Mouse (Mus musculus) limb, embryonic 11.5 days (tissue): ENCODE data around the gene Ago4. TPM values are rescaled to one million over a fixed set of nuclear protein-coding genes. Genes with fewer than 3 reads are reported as not detected.
"Not testable (repeated sequence)": the region's sequence is repeated elsewhere in the genome, so short reads cannot be mapped to it uniquely, and the experiment has no call there.

Experiments used
- ATAC-seq: fragments of 200-750 bp; cut with Nextera tagmentation; 2 replicates; pipeline ENCODE4 v1.8.0; 2017; ENCODE audit warnings: low read depth; ENCODE audit not compliant: insufficient number of reproducible peaks, low FRiP score, low TSS enrichment
- DNase-seq: peaks from one replicate; pipeline ENCODE4 v3.0.0-alpha.2; 2015; ENCODE audit warnings: low spot score
- H3K27ac ChIP-seq: fragments of 300-500 bp; sonication (generic); replicated peaks from 2 replicates; pipeline ENCODE4 v1.5.1; 2014; ENCODE audit warnings: low read depth, mild to moderate bottlenecking, low read length
- H3K27me3 ChIP-seq: fragments of 300-500 bp; sonication (generic); 2 replicates; pipeline ENCODE4 v1.6.1; 2014; ENCODE audit warnings: mild to moderate bottlenecking, low read length, mixed read lengths; ENCODE audit not compliant: control insufficient read depth, insufficient read depth
- H3K36me3 ChIP-seq: fragments of 300-500 bp; sonication (generic); 2 replicates; pipeline ENCODE4 v1.6.1; 2014; ENCODE audit warnings: mild to moderate bottlenecking, low read length, moderate library complexity, mixed read lengths; ENCODE audit not compliant: control insufficient read depth, insufficient read depth
- H3K4me1 ChIP-seq: fragments of 300-500 bp; sonication (generic); 2 replicates; pipeline ENCODE4 v1.6.1; 2014; ENCODE audit warnings: low read length, mixed read lengths; ENCODE audit not compliant: control insufficient read depth, insufficient read depth
- H3K4me2 ChIP-seq: fragments of 300-500 bp; sonication (generic); 2 replicates; pipeline ENCODE4 v1.6.1; 2014; ENCODE audit warnings: low read depth, mild to moderate bottlenecking, moderate library complexity; ENCODE audit not compliant: severe bottlenecking
- H3K4me3 ChIP-seq: fragments of 300-500 bp; sonication (generic); 2 replicates; pipeline ENCODE4 v1.5.1; 2014; ENCODE audit warnings: low read depth, low read length
- H3K9ac ChIP-seq: fragments of 300-500 bp; sonication (generic); 2 replicates; pipeline ENCODE4 v1.6.1; 2014; ENCODE audit warnings: mild to moderate bottlenecking, low read length
- H3K9me3 ChIP-seq: fragments of 300-500 bp; sonication (generic); 2 replicates; pipeline ENCODE4 v1.6.1; 2016; ENCODE audit warnings: low read length; ENCODE audit not compliant: control insufficient read depth
- whole genome bisulfite sequencing: fragments of 180-500 bp; shearing (Covaris S2); extraction: QIAGEN DNeasy Blood & Tissue Kit; methylation state at CpG from one replicate; pipeline ENCODE4 v1.1.7; 2014; 5-methylcytosine and 5-hydroxymethylcytosine counted together
- polyA plus RNA-seq: library from polyadenylated mRNA; unstranded; fragments of >200 nt; fragmentation: Nextera tagmentation; extraction: Ambion mirVana; gene quantifications from 2 replicates; pipeline ENCODE4 v1.2.1, GENCODE M21; 2014

Ago4 gene
- polyA plus RNA-seq, 1 experiment from 2014 or later: 1.2 TPM

DNA sequence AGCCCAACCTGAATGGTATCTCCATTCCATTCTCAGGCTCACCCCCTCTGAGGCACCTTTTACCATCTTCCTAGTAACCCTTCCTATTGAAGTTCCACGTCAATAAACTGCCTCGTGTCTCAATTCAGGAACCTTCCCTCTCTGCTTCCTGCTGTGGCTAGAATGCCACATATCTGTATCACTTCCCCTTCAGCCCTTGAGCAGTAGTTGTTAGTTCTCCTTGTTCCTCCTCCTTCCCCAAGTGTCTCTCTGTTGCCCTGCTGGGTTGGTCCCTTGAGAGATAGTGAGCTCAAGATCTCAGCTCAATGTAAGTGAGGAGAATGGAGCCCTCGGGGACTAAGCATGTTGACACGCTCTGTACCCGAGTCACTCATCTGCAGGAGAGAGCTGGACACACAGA is 3.6 kb upstream of the Ago4 start:
- no peak overlapping the region for H3K4me3 ChIP-seq
- no peaks in the 10 kb centered on the region for H3K9me3 ChIP-seq
- no peaks in the 10 kb centered on the region for H3K4me1 ChIP-seq
- ATAC-seq: no peak
- H3K36me3 ChIP-seq: no peaks in the 10 kb centered on the region
- 68% methylated on average over 5 of the region's 5 CpGs for WGBS
- no peaks in the 10 kb centered on the region for H3K27me3 ChIP-seq
- DNase-seq: no peak
- H3K9ac ChIP-seq: no peak overlapping the region
- no peak overlapping the region for H3K4me2 ChIP-seq
- H3K27ac ChIP-seq: no peak overlapping the region

GRCm38 (mm10) chr4:126535631-126536030 is 2.4 kb upstream of the Ago4 start:
- not testable (repeated sequence) for ATAC-seq, H3K4me1 ChIP-seq, H3K27me3 ChIP-seq, H3K9me3 ChIP-seq, DNase-seq, H3K36me3 ChIP-seq, H3K4me2 ChIP-seq, H3K9ac ChIP-seq, H3K4me3 ChIP-seq, H3K27ac ChIP-seq
- 92% methylated on average over 7 of the region's 7 CpGs for WGBS

DNA sequence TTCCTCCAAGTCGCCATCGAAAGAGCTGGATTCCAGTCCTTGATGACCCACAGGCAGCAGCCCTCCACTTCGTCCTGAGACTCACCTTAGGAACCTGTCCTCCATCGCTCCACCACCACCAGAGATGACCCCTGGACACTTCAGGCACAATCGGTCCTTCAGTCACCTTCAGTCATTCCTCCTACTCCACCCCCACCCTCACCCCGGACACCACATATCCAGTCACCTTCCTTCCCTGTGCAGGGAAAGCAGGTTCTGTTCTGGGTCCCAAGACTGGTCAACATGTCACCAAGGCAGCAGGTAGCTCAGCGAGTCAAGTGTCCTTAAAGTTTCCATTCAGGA is 428 bp upstream of the Ago4 start:
- no peaks in the 10 kb centered on the region for H3K27me3 ChIP-seq
- H3K4me3 ChIP-seq: peak overlapping the region; percentile 87
- peak overlapping the region; percentile 92 for H3K4me2 ChIP-seq
- no peaks in the 10 kb centered on the region for H3K36me3 ChIP-seq
- no peak overlapping the region for H3K27ac ChIP-seq
- ATAC-seq: peak; percentile 42; the same call in 1 of the 2 replicates
- H3K9ac ChIP-seq: peak overlapping the region; percentile 82; the same call in 1 of the 2 replicates
- WGBS: 9% methylated on average over 7 of the region's 7 CpGs
- no peak for DNase-seq
- no peaks in the 10 kb centered on the region for H3K9me3 ChIP-seq
- no peaks in the 10 kb centered on the region for H3K4me1 ChIP-seq

DNA sequence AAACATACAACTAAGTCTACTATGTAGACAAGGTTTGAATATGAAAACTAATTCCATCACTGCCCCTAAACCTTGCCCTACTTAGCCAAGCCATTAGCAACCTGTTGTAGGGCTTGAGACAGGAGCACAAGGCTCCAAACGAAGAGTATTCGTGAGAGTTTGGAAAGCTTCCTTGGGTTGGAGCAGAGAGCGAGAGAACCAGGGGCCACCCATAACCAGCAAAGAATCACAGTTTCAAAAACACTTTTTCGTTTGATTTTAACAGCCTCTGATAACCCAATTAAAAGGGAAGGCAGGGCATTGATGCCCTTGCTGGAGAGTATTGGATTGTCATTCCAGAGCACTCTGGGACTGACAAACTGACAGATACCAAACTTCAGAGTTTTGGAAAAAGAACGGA is 980 bp downstream of the Ago4 start:
- no peaks in the 10 kb centered on the region for H3K4me1 ChIP-seq
- peak overlapping the region; percentile 82; the same call in 1 of the 2 replicates for H3K9ac ChIP-seq
- H3K27ac ChIP-seq: no peak overlapping the region
- ATAC-seq (no peak), DNase-seq (no peak)
- H3K27me3 ChIP-seq: no peaks in the 10 kb centered on the region
- no peaks in the 10 kb centered on the region for H3K36me3 ChIP-seq
- H3K4me2 ChIP-seq: peak overlapping the region; percentile 92
- H3K9me3 ChIP-seq: no peaks in the 10 kb centered on the region
- WGBS: 33% methylated on average over 5 of the region's 5 CpGs
- peak overlapping the region; percentile 87 for H3K4me3 ChIP-seq

DNA sequence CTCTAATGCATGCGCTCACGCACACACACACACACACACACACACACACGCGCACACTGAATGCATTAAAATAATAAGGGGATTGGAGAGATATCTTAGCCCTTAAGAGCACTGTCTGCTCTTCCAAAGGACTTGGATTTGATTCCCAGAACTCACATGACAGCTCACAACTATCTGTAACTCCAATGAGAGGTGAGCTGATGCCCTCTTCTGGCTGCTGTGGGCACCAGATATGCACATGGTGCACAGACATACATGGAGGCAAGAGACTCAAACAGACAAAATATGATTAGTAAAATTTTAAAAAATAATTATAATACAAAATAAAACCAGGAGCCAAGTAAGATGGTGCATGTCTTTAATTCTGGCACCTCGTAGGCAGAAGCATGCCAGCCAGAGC is 6.4 kb downstream of the Ago4 start:
- H3K9me3 ChIP-seq: no peaks in the 10 kb centered on the region
- no peaks in the 10 kb centered on the region for H3K4me1 ChIP-seq
- no peak overlapping the region for H3K4me2 ChIP-seq
- no peak overlapping the region for H3K4me3 ChIP-seq
- no peak overlapping the region for H3K27ac ChIP-seq
- no peak for ATAC-seq
- WGBS: 94% methylated on average over 5 of the region's 5 CpGs
- H3K9ac ChIP-seq: no peak overlapping the region
- DNase-seq: no peak
- no peaks in the 10 kb centered on the region for H3K36me3 ChIP-seq
- no peaks in the 10 kb centered on the region for H3K27me3 ChIP-seq

GRCm38 (mm10) chr4:126526164-126526563 is 7.1 kb downstream of the Ago4 start:
- Histone ChIP-seq H3K27me3 (no peaks in the 10 kb centered on the region), H3K4me2 (no peak overlapping the region), H3K9me3 (no peaks in the 10 kb centered on the region), H3K36me3 (no peaks in the 10 kb centered on the region), H3K4me3 (no peak overlapping the region), H3K27ac (no peak overlapping the region), H3K4me1 (no peaks in the 10 kb centered on the region), H3K9ac (no peak overlapping the region)
- ATAC-seq (no peak), DNase-seq (no peak)
- WGBS: 87% methylated on average over 3 of the region's 3 CpGs

DNA sequence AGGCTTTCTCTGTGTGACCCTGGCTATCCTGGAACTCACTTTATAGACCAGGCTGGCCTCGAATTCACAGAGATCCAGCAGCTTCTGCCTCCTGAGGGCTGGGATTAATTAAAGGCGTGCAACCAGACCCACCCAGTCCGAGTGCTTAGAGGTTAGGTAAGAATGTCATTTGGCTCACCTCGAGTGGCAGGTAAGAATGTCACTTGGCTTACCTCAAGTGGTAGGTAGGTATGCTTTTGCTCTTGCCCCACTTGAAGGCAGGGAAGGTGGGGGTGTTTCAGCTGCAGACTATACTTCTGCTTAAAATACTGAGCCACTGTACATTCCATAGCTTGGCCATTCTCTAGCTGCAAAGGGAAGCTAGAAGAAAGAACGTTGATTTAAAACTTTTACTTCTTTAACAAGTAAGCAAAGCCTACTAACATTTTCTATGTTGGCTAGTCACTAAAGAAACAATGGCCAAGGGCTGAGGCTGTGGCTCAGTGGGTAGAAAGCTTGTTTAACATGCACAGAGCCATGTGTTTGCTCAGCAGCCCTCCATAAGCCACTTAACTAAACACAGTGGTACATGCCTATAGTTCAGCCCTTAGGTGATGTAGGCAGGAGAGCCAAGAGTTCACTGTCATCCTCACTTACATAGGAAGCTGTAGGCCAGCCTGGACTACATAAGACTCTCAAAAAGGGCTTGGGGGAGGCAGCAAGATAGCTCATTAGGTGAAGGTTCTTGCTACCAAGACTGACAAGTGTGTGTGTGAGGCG is 20.8 kb downstream of the Ago4 start:
- ATAC-seq (no peak), DNase-seq (no peak)
- no peak overlapping the region for H3K4me3 ChIP-seq
- 73% methylated on average over 6 of the region's 6 CpGs for WGBS
- H3K9ac ChIP-seq: no peak overlapping the region
- no peak overlapping the region for H3K4me2 ChIP-seq
- no peaks in the 10 kb centered on the region for H3K4me1 ChIP-seq
- H3K27ac ChIP-seq: no peak overlapping the region
- H3K27me3 ChIP-seq: no peaks in the 10 kb centered on the region
- H3K36me3 ChIP-seq: peaks cover 2% of the 10 kb centered on the region; the same call in 1 of the 2 replicates
- H3K9me3 ChIP-seq: no peaks in the 10 kb centered on the region

- H3K36me3 ChIP-seq: peaks cover 2% of the 10 kb centered on the region; the same call in 1 of the 2 replicates
- no peak overlapping the region for H3K9ac ChIP-seq
- H3K4me2 ChIP-seq: no peak overlapping the region
- no peaks in the 10 kb centered on the region for H3K9me3 ChIP-seq
- no peak for DNase-seq
- H3K4me3 ChIP-seq: no peak overlapping the region
- no peak for ATAC-seq
- WGBS: 85% methylated on average over 5 of the region's 5 CpGs
- no peaks in the 10 kb centered on the region for H3K27me3 ChIP-seq
- H3K4me1 ChIP-seq: no peaks in the 10 kb centered on the region
- no peak overlapping the region for H3K27ac ChIP-seq
Measured at GRCm38 (mm10) chr4:126511013-126511412, 22.3 kb downstream of the Ago4 start.

GRCm38 (mm10) chr4:126509072-126509471 is 24.2 kb downstream of the Ago4 start:
- ATAC-seq (no peak), DNase-seq (no peak)
- Histone ChIP-seq H3K9ac (no peak overlapping the region), H3K36me3 (peaks cover 2% of the 10 kb centered on the region; the same call in 1 of the 2 replicates), H3K27me3 (no peaks in the 10 kb centered on the region), H3K27ac (no peak overlapping the region), H3K4me1 (no peaks in the 10 kb centered on the region), H3K4me3 (no peak overlapping the region), H3K9me3 (no peaks in the 10 kb centered on the region), H3K4me2 (no peak overlapping the region)
- 97% methylated on average over 2 of the region's 2 CpGs for WGBS
